Mouse (Mus musculus) myocyte (in vitro differentiated cells): ENCODE measurements around the gene Ldhd. TPM values are rescaled to one million over a fixed set of nuclear protein-coding genes. Genes with fewer than 3 reads are reported as not detected.

Experiments used
- H3K27me3 ChIP-seq: one replicate; pipeline ENCODE4 v1.6.1; 2011; ENCODE audit not compliant: control insufficient read depth, insufficient read depth, insufficient read length
- H3K36me3 ChIP-seq: one replicate; pipeline ENCODE4 v1.6.1; 2011; ENCODE audit not compliant: control insufficient read depth, insufficient read depth
- H3K4me2 ChIP-seq: one replicate; pipeline ENCODE4 v1.6.1; 2011; ENCODE audit warnings: low read depth, control low read depth
- H3K4me3 ChIP-seq: one replicate; pipeline ENCODE4 v1.5.1; 2011; ENCODE audit warnings: mild to moderate bottlenecking, control low read depth, moderate library complexity
- H3K79me2 ChIP-seq: one replicate; pipeline ENCODE4 v1.6.1; 2011; ENCODE audit not compliant: control insufficient read depth, insufficient read depth
- H3ac ChIP-seq: one replicate; pipeline ENCODE4 v1.6.1; 2011; ENCODE audit not compliant: control insufficient read depth, insufficient read length
- CEBPB ChIP-seq: IDR thresholded peaks from 2 replicates; pipeline ENCODE4 v1.6.1; 2011; ENCODE audit warnings: mild to moderate bottlenecking, moderate library complexity; ENCODE audit not compliant: poor library complexity, insufficient read depth, severe bottlenecking
- E2F4 ChIP-seq: IDR thresholded peaks from one replicate; pipeline ENCODE4 v1.6.1; 2011; ENCODE audit warnings: mild to moderate bottlenecking, control low read depth, moderate library complexity; ENCODE audit not compliant: insufficient read depth
- MAX ChIP-seq: IDR thresholded peaks from one replicate; pipeline ENCODE4 v1.6.1; 2011; ENCODE audit warnings: low read depth, mild to moderate bottlenecking, control low read depth
- MYOD1 ChIP-seq, 3 experiments: IDR thresholded peaks; one replicate each; pipeline ENCODE4 v1.6.1; 2011; ENCODE audit warnings: control low read depth in 2 of 3, low read depth in 2 of 3, mild to moderate bottlenecking in 2 of 3, moderate library complexity in 1 of 3; ENCODE audit not compliant: insufficient read length in 2 of 3, control insufficient read depth in 1 of 3
- MYOG ChIP-seq, 3 experiments: IDR thresholded peaks; one replicate each; pipeline ENCODE4 v1.6.1; 2011; ENCODE audit warnings: control low read depth in 2 of 3, low read depth in 2 of 3, mild to moderate bottlenecking in 2 of 3; ENCODE audit not compliant: insufficient read length in 2 of 3, control insufficient read depth in 1 of 3, insufficient read depth in 1 of 3
- POLR2A ChIP-seq: IDR thresholded peaks from one replicate; pipeline ENCODE4 v1.6.1; 2011; ENCODE audit warnings: low read depth, mild to moderate bottlenecking, control low read depth, moderate library complexity; ENCODE audit not compliant: insufficient read length
- POLR2AphosphoS2 ChIP-seq: IDR thresholded peaks from one replicate; pipeline ENCODE4 v1.6.1; 2011; ENCODE audit warnings: low read depth, control low read depth; ENCODE audit not compliant: insufficient read length
- REST ChIP-seq: IDR thresholded peaks from one replicate; pipeline ENCODE4 v1.6.1; 2011; ENCODE audit warnings: mild to moderate bottlenecking, control low read depth, moderate library complexity; ENCODE audit not compliant: insufficient read depth, insufficient read length
- SRF ChIP-seq: IDR thresholded peaks from one replicate; pipeline ENCODE4 v1.6.1; 2011; ENCODE audit warnings: low read depth; ENCODE audit not compliant: control insufficient read depth, insufficient read length
- TCF12 ChIP-seq: IDR thresholded peaks from one replicate; pipeline ENCODE4 v1.6.1; 2011; ENCODE audit warnings: mild to moderate bottlenecking, control low read depth; ENCODE audit not compliant: poor library complexity, insufficient read depth, severe bottlenecking
- TCF3 ChIP-seq: IDR thresholded peaks from one replicate; pipeline ENCODE4 v1.6.1; 2011; ENCODE audit warnings: low read depth, control low read depth; ENCODE audit not compliant: insufficient read length
- USF1 ChIP-seq: IDR thresholded peaks from one replicate; pipeline ENCODE4 v1.6.1; 2011; ENCODE audit warnings: low read depth, mild to moderate bottlenecking, control low read depth, moderate library complexity
- polyA plus RNA-seq: library from polyadenylated mRNA; unstranded; fragments of >200 nt; fragmentation: generic; extraction: Trizol; gene quantifications from one replicate; pipeline ENCODE4 v1.2.1, GENCODE M21; 2012; ENCODE audit warnings: missing spikeins

Ldhd gene
- polyA plus RNA-seq, 1 experiment, result 0.16 TPM

- H3K27me3 ChIP-seq, result no peaks in the 10 kb centered on the region
- no peak overlapping the region for H3ac ChIP-seq
- no peak overlapping the region for H3K4me2 ChIP-seq
- peaks cover 17% of the 10 kb centered on the region for H3K79me2 ChIP-seq
- H3K4me3 ChIP-seq, result no peak overlapping the region
- TF ChIP-seq MYOD1 (IDR thresholded peaks at IDR 0.05; ENCODE audit: control insufficient read depth in 1 of 3, insufficient read length in 2 of 3, low read depth in 2 of 3), result no peak
- TF ChIP-seq POLR2A, result no peak
- no peak for TF ChIP-seq POLR2AphosphoS2
- TF ChIP-seq USF1, result no peak
- no peak for TF ChIP-seq TCF3
- no peak for TF ChIP-seq MYOG (IDR thresholded peaks at IDR 0.05; ENCODE audit: control insufficient read depth in 1 of 3, insufficient read depth in 1 of 3, insufficient read length in 2 of 3, low read depth in 2 of 3)
- TF ChIP-seq MAX, result no peak
- no peak for TF ChIP-seq CEBPB
- TF ChIP-seq SRF, result no peak
- TF ChIP-seq REST, result no peak
- no peak for TF ChIP-seq E2F4
- peaks cover 4% of the 10 kb centered on the region for H3K36me3 ChIP-seq
Measured at GRCm38 (mm10) chr8:111613181-111613580, 17.0 kb downstream of the Ldhd start.

DNA sequence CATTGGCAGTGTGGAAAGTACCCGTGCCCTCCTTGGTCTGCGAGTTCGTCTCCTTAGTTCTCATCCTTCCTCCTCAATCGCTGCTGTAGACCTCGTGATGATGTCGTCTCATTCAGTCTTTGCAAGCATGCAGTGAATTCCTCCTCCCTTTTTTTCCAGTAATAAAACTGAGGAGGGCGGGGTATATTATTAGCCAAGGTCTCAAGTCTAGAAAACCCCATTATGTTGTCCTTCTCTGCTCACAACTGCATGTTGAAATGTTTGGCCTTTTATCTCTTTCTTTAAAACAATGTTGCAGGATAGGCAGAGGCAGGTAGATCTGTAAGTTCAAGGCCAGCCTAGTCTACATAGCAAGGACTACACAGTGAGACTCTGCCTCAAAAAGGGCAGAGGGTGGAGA is 22.8 kb downstream of the Ldhd start:
- H3K36me3 ChIP-seq, result peaks cover 4% of the 10 kb centered on the region
- no peaks in the 10 kb centered on the region for H3K27me3 ChIP-seq
- no peak overlapping the region for H3K4me3 ChIP-seq
- no peak overlapping the region for H3ac ChIP-seq
- H3K79me2 ChIP-seq, result peaks cover 51% of the 10 kb centered on the region
- H3K4me2 ChIP-seq, result no peak overlapping the region
- TF ChIP-seq CEBPB (no peak), REST (no peak), MYOD1 (IDR thresholded peaks at IDR 0.05; ENCODE audit: control insufficient read depth in 1 of 3, insufficient read length in 2 of 3, low read depth in 2 of 3) (no peak), POLR2AphosphoS2 (no peak), MYOG (IDR thresholded peaks at IDR 0.05; ENCODE audit: control insufficient read depth in 1 of 3, insufficient read depth in 1 of 3, insufficient read length in 2 of 3, low read depth in 2 of 3) (no peak), TCF3 (no peak), E2F4 (no peak), POLR2A (no peak), USF1 (no peak), SRF (no peak), TCF12 (no peak), MAX (no peak)

- Histone ChIP-seq H3K27me3 (no peaks in the 10 kb centered on the region), H3ac (no peak overlapping the region), H3K4me2 (no peak overlapping the region), H3K36me3 (peaks cover under 1% of the 10 kb centered on the region), H3K4me3 (no peak overlapping the region), H3K79me2 (peaks cover 56% of the 10 kb centered on the region)
- no peak for TF ChIP-seq MYOD1 (IDR thresholded peaks at IDR 0.05; ENCODE audit: control insufficient read depth in 1 of 3, insufficient read length in 2 of 3, low read depth in 2 of 3)
- no peak for TF ChIP-seq SRF
Measured at GRCm38 (mm10) chr8:111606961-111607360, 23.2 kb downstream of the Ldhd start.

DNA sequence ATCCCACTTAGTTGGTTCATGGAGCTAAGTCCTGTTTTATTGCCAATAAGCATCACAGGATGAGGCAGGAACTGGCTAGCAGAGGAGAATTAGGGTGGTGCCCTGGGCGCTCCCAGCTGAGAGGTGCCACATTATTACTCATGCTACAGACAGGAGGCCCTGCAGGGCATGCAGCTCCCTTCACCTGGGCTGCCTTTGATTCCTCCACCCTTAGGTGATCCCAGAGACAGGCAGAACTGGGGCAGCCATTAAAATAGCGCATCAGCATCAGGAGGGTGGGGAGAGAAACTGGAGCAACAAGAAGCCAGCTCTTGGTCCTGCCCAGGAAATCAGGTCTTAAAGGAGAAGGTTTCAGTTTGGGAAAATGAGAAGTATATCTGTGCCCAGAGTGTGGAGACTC is 25.2 kb downstream of the Ldhd start:
- H3K4me3 ChIP-seq, result no peak overlapping the region
- no peak overlapping the region for H3ac ChIP-seq
- no peaks in the 10 kb centered on the region for H3K27me3 ChIP-seq
- TF ChIP-seq TCF12, result no peak
- no peak for TF ChIP-seq POLR2A
- no peak for TF ChIP-seq REST
- TF ChIP-seq MAX, result no peak
- TF ChIP-seq MYOG (IDR thresholded peaks at IDR 0.05; ENCODE audit: control insufficient read depth in 1 of 3, insufficient read depth in 1 of 3, insufficient read length in 2 of 3, low read depth in 2 of 3), result no peak
- TF ChIP-seq MYOD1 (IDR thresholded peaks at IDR 0.05; ENCODE audit: control insufficient read depth in 1 of 3, insufficient read length in 2 of 3, low read depth in 2 of 3), result no peak
- no peak for TF ChIP-seq POLR2AphosphoS2
- no peak for TF ChIP-seq TCF3
- TF ChIP-seq USF1, result no peak
- no peak for TF ChIP-seq CEBPB
- TF ChIP-seq E2F4, result no peak
- no peak for TF ChIP-seq SRF
- peaks cover 65% of the 10 kb centered on the region for H3K79me2 ChIP-seq
- H3K36me3 ChIP-seq, result no peaks in the 10 kb centered on the region
- no peak overlapping the region for H3K4me2 ChIP-seq

DNA sequence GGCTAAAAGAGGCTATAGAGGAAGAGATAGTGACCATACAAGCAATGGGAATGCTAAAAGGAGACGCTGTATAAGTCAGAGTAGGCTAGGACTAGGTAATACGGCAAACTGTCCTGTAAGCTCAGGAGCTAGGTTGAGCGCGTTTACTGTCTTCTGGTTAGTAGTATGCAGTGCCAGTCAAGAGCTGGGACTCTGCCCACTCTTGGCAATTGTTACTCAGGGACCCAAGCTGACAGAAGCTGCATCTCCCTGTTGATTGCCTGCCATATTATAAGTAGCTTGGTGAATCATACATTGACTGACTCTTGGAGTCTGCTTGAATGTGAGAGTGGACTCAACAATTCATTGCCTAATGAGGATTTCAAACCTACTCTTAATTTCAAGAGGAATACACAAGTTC is 28.1 kb downstream of the Ldhd start:
- Histone ChIP-seq H3K4me2 (no peak overlapping the region), H3ac (no peak overlapping the region), H3K79me2 (peaks cover 75% of the 10 kb centered on the region), H3K27me3 (no peaks in the 10 kb centered on the region), H3K36me3 (no peaks in the 10 kb centered on the region), H3K4me3 (no peak overlapping the region)
- TF ChIP-seq REST (no peak), SRF (no peak), E2F4 (no peak), TCF12 (no peak), MYOG (IDR thresholded peaks at IDR 0.05; ENCODE audit: control insufficient read depth in 1 of 3, insufficient read depth in 1 of 3, insufficient read length in 2 of 3, low read depth in 2 of 3) (no peak), MAX (no peak), MYOD1 (IDR thresholded peaks at IDR 0.05; ENCODE audit: control insufficient read depth in 1 of 3, insufficient read length in 2 of 3, low read depth in 2 of 3) (no peak), USF1 (no peak), TCF3 (no peak)
